Mouse (Mus musculus): ENCODE data around the gene Snapc1. TPM values are rescaled to one million over a fixed set of nuclear protein-coding genes. Genes with fewer than 3 reads are reported as not detected.

Snapc1 gene
- polyA plus RNA-seq, 1 experiment from 2014 or later, result 31.5 TPM

- WGBS, result 3% methylated on average over 32 of the region's 67 CpGs
Measured at GRCm38 (mm10) chr12:73997297-73998127, 33.2 kb downstream of the Snapc1 start, which contains the start of gene Syt16. Gene Syt16, plus strand, starts transcription at chr12:73997661.

GRCm38 (mm10) chr12:73998128-73998456 lies 33.8 kb downstream of the Snapc1 start:
- H3K27me3 ChIP-seq, result peaks cover 20% of the 10 kb centered on the region
- H3K27ac ChIP-seq, result no peak overlapping the region
- peak overlapping the region; percentile 57 for H3K4me3 ChIP-seq
- no peaks in the 10 kb centered on the region for H3K9me3 ChIP-seq (replicated peaks)
- peak overlapping the region; percentile 76 for H3K9ac ChIP-seq
- H3K4me2 ChIP-seq (replicated peaks), result peak overlapping the region; percentile 82
- ATAC-seq (ENCODE audit: low FRiP score), result no peak; the same call in 1 of the 2 replicates
- no peaks in the 10 kb centered on the region for H3K36me3 ChIP-seq
- 21% methylated on average over 5 of the region's 5 CpGs for WGBS
- peaks cover 10% of the 10 kb centered on the region; the same call in 1 of the 2 replicates for H3K4me1 ChIP-seq

More at GRCm38 (mm10) chr12:73997297-73998127, 33.2 kb downstream of the Snapc1 start, which contains the start of gene Syt16:
- Histone ChIP-seq H3K27ac (peak within 1 kb of the TSS; percentile 37; the same call in 1 of the 2 replicates), H3K4me2 (replicated peaks) (peak within 1 kb of the TSS; percentile 82), H3K9ac (peak within 1 kb of the TSS; percentile 76), H3K4me1 (peaks cover 10% of the 10 kb centered on the region; the same call in 1 of the 2 replicates), H3K4me3 (peak within 1 kb of the TSS; percentile 57), H3K9me3 (replicated peaks) (no peaks in the 10 kb centered on the region), H3K36me3 (no peaks in the 10 kb centered on the region), H3K27me3 (peaks cover 20% of the 10 kb centered on the region)
- ATAC-seq (ENCODE audit: low FRiP score), result peak; percentile 77

GRCm38 (mm10) chr12:74002449-74002848 lies 38.2 kb downstream of the Snapc1 start:
- Histone ChIP-seq H3K4me1 (peaks cover 8% of the 10 kb centered on the region; the same call in 1 of the 2 replicates), H3K9me3 (replicated peaks) (no peaks in the 10 kb centered on the region), H3K36me3 (no peaks in the 10 kb centered on the region), H3K27me3 (peaks cover 13% of the 10 kb centered on the region), H3K9ac (no peak overlapping the region), H3K4me2 (replicated peaks) (no peak overlapping the region), H3K27ac (no peak overlapping the region), H3K4me3 (no peak overlapping the region)
- no peak for ATAC-seq (ENCODE audit: low FRiP score)
- 88% methylated on average over 9 of the region's 9 CpGs for WGBS

- peaks cover 4% of the 10 kb centered on the region; the same call in 1 of the 2 replicates for H3K4me1 ChIP-seq
- H3K9me3 ChIP-seq (replicated peaks), result no peaks in the 10 kb centered on the region
- WGBS, result 27% methylated on average over 8 of the region's 8 CpGs
- H3K36me3 ChIP-seq, result no peaks in the 10 kb centered on the region
- H3K27ac ChIP-seq, result no peak overlapping the region
- H3K4me2 ChIP-seq (replicated peaks), result no peak overlapping the region
- no peaks in the 10 kb centered on the region for H3K27me3 ChIP-seq
- H3K4me3 ChIP-seq, result no peak overlapping the region
- H3K9ac ChIP-seq, result no peak overlapping the region
- ATAC-seq (ENCODE audit: low FRiP score), result no peak
Measured at GRCm38 (mm10) chr12:74009448-74009911, 45.2 kb downstream of the Snapc1 start.

- Histone ChIP-seq H3K4me3 (no peak overlapping the region), H3K27ac (no peak overlapping the region), H3K4me2 (replicated peaks) (peak overlapping the region; percentile 25; the same call in 1 of the 2 replicates), H3K9ac (no peak overlapping the region), H3K9me3 (replicated peaks) (no peaks in the 10 kb centered on the region), H3K27me3 (peaks cover 4% of the 10 kb centered on the region; the same call in 1 of the 2 replicates), H3K36me3 (no peaks in the 10 kb centered on the region), H3K4me1 (peaks cover 4% of the 10 kb centered on the region; the same call in 1 of the 2 replicates)
- 2% methylated on average over 6 of the region's 6 CpGs for WGBS
- ATAC-seq (ENCODE audit: low FRiP score), result peak; percentile 61
Measured at GRCm38 (mm10) chr12:74013739-74014138, 49.5 kb downstream of the Snapc1 start.

GRCm38 (mm10) chr12:74014739-74015270 lies 50.5 kb downstream of the Snapc1 start:
- H3K36me3 ChIP-seq, result no peaks in the 10 kb centered on the region
- ATAC-seq (ENCODE audit: low FRiP score), result no peak
- 58% methylated on average over 7 of the region's 7 CpGs for WGBS

GRCm38 (mm10) chr12:74015491-74015890 lies 51.2 kb downstream of the Snapc1 start:
- H3K9me3 ChIP-seq (replicated peaks), result no peaks in the 10 kb centered on the region
- ATAC-seq (ENCODE audit: low FRiP score), result no peak
- no peak overlapping the region for H3K4me3 ChIP-seq
- H3K4me2 ChIP-seq (replicated peaks), result no peak overlapping the region
- H3K27me3 ChIP-seq, result peaks cover 4% of the 10 kb centered on the region; the same call in 1 of the 2 replicates
- no peak overlapping the region for H3K27ac ChIP-seq
- no peaks in the 10 kb centered on the region for H3K36me3 ChIP-seq
- 75% methylated on average over 5 of the region's 5 CpGs for WGBS
- peaks cover 4% of the 10 kb centered on the region; the same call in 1 of the 2 replicates for H3K4me1 ChIP-seq
- no peak overlapping the region for H3K9ac ChIP-seq

More at GRCm38 (mm10) chr12:74014739-74015270, 50.5 kb downstream of the Snapc1 start:
- Histone ChIP-seq H3K4me2 (replicated peaks) (no peak overlapping the region), H3K4me3 (no peak overlapping the region), H3K4me1 (peaks cover 4% of the 10 kb centered on the region; the same call in 1 of the 2 replicates), H3K27ac (no peak overlapping the region), H3K9me3 (replicated peaks) (no peaks in the 10 kb centered on the region), H3K27me3 (peaks cover 4% of the 10 kb centered on the region; the same call in 1 of the 2 replicates), H3K9ac (no peak overlapping the region)

- Histone ChIP-seq H3K4me1 (no peaks in the 10 kb centered on the region), H3K36me3 (no peaks in the 10 kb centered on the region), H3K9ac (no peak overlapping the region), H3K4me3 (no peak overlapping the region), H3K4me2 (replicated peaks) (no peak overlapping the region), H3K9me3 (replicated peaks) (no peaks in the 10 kb centered on the region), H3K27me3 (no peaks in the 10 kb centered on the region), H3K27ac (no peak overlapping the region)
- no peak for ATAC-seq (ENCODE audit: low FRiP score)
- 74% methylated on average over 5 of the region's 5 CpGs for WGBS
Measured at GRCm38 (mm10) chr12:74023260-74023659, 59.0 kb downstream of the Snapc1 start.

GRCm38 (mm10) chr12:74024912-74025311 lies 60.6 kb downstream of the Snapc1 start:
- Histone ChIP-seq H3K27ac (no peak overlapping the region), H3K9ac (no peak overlapping the region), H3K4me2 (replicated peaks) (no peak overlapping the region), H3K9me3 (replicated peaks) (no peaks in the 10 kb centered on the region), H3K4me1 (no peaks in the 10 kb centered on the region), H3K4me3 (no peak overlapping the region), H3K27me3 (no peaks in the 10 kb centered on the region), H3K36me3 (no peaks in the 10 kb centered on the region)
- ATAC-seq (ENCODE audit: low FRiP score), result no peak
- WGBS, result 87% methylated on average over 2 of the region's 2 CpGs

Other genes with a start within 250 kb of the Snapc1 start
- 133 and 139 TPM in 2 replicates for gene Hif1a, start 63.1 kb upstream of the Snapc1 start, polyA plus RNA-seq (2016; fragmentation: Nextera tagmentation; extraction: Ambion mirVana)
- 15.2 and 15.8 TPM in 2 replicates for gene Gm49321, start 26.8 kb upstream of the Snapc1 start, polyA plus RNA-seq (2016; fragmentation: Nextera tagmentation; extraction: Ambion mirVana)
- gene Syt16, start 33.2 kb downstream of the Snapc1 start, polyA plus RNA-seq (2016; fragmentation: Nextera tagmentation; extraction: Ambion mirVana), result 17.0 and 19.5 TPM in 2 replicates

Measured in hindbrain, embryonic 12.5 days (tissue).